Mouse (Mus musculus) midbrain, embryonic 15.5 days (tissue): ENCODE measurements around the gene Pqlc3. TPM values are rescaled to one million over a fixed set of nuclear protein-coding genes. Genes with fewer than 3 reads are reported as not detected.

ENCODE experiments used
- ATAC-seq: fragments of 200-750 bp; cut with Nextera tagmentation; replicated peaks from 2 replicates; pipeline ENCODE4 v1.8.0; 2017; ENCODE audit warnings: moderate TSS enrichment
- H3K27ac ChIP-seq: fragments of 300-500 bp; sonication (generic); 2 replicates; pipeline ENCODE4 v1.5.1; 2015; ENCODE audit warnings: mild to moderate bottlenecking, inconsistent platforms
- H3K27me3 ChIP-seq: fragments of 300-500 bp; sonication (generic); replicated peaks from 2 replicates; pipeline ENCODE4 v1.6.1; 2015; ENCODE audit warnings: inconsistent platforms
- H3K36me3 ChIP-seq: fragments of 300-500 bp; sonication (generic); replicated peaks from 2 replicates; pipeline ENCODE4 v1.6.1; 2015; ENCODE audit warnings: inconsistent platforms
- H3K4me1 ChIP-seq: fragments of 300-500 bp; sonication (generic); 2 replicates; pipeline ENCODE4 v1.6.1; 2015; ENCODE audit warnings: inconsistent platforms
- H3K4me2 ChIP-seq: fragments of 300-500 bp; sonication (generic); 2 replicates; pipeline ENCODE4 v1.6.1; 2015; ENCODE audit warnings: inconsistent platforms, mild to moderate bottlenecking, moderate library complexity
- H3K4me3 ChIP-seq: fragments of 300-500 bp; sonication (generic); 2 replicates; pipeline ENCODE4 v1.5.1; 2015; ENCODE audit warnings: mild to moderate bottlenecking, inconsistent platforms
- H3K9ac ChIP-seq: fragments of 300-500 bp; sonication (generic); 2 replicates; pipeline ENCODE4 v1.6.1; 2015; ENCODE audit warnings: mild to moderate bottlenecking, inconsistent platforms
- H3K9me3 ChIP-seq: fragments of 300-500 bp; sonication (generic); 2 replicates; pipeline ENCODE4 v1.6.1; 2016; ENCODE audit warnings: inconsistent platforms
- WGBS: fragments of 180-500 bp; shearing (Covaris S2); methylation state at CpG from one replicate; pipeline ENCODE4 v1.1.7; 2015; ENCODE audit warnings: mixed read lengths; 5-methylcytosine and 5-hydroxymethylcytosine counted together
- polyA plus RNA-seq: library from polyadenylated mRNA; unstranded; fragments of >200 nt; fragmentation: Nextera tagmentation; extraction: Ambion mirVana; gene quantifications from 2 replicates; pipeline ENCODE4 v1.2.1, GENCODE M21; 2015

The Pqlc3 gene
- polyA plus RNA-seq, result 2.4 and 2.6 TPM in 2 replicates

- no peaks in the 10 kb centered on the region for H3K9me3 ChIP-seq
- peak; percentile 74 for ATAC-seq
- H3K4me1 ChIP-seq, result peaks cover 13% of the 10 kb centered on the region
- H3K9ac ChIP-seq, result peak within 1 kb of the TSS; percentile 29
- H3K27me3 ChIP-seq, result peaks cover 35% of the 10 kb centered on the region
- H3K27ac ChIP-seq, result no peak within 1 kb of the TSS
- peak within 1 kb of the TSS; percentile 46 for H3K4me3 ChIP-seq
- under 1% methylated on average over 57 of the region's 57 CpGs for WGBS
- peak within 1 kb of the TSS; percentile 95 for H3K4me2 ChIP-seq
- H3K36me3 ChIP-seq, result no peaks in the 10 kb centered on the region
Observed at GRCm38 (mm10) chr12:16999739-17000497, at the start of gene Pqlc3. Gene Pqlc3, minus strand, starts transcription at chr12:17000408.

DNA sequence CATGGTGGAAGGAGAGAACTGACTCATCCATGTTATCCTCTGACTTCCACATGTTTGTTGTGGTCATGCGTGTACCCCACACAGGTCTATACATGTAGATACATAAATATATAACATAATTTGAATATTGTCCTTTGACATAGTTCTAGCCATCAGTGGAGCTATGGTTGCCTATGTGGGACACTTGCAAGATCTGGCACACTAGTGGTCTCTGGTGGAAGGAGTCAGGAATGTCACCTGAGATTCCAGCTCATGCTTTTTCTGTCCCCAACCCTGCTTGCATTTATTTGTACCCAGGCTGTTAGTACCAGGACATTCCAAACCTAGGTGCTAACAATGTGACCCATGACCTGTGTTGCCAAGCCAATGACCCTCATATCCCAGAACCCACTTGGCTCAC lies 49.6 kb upstream of the Pqlc3 start:
- no peak for ATAC-seq
- H3K27ac ChIP-seq, result no peak overlapping the region
- no peaks in the 10 kb centered on the region for H3K27me3 ChIP-seq
- no peak overlapping the region for H3K4me3 ChIP-seq
- 98% methylated on average over 1 of the region's 1 CpGs for WGBS
- no peaks in the 10 kb centered on the region for H3K36me3 ChIP-seq
- no peak overlapping the region for H3K9ac ChIP-seq
- H3K9me3 ChIP-seq, result no peaks in the 10 kb centered on the region
- no peak overlapping the region for H3K4me2 ChIP-seq
- peaks cover 8% of the 10 kb centered on the region for H3K4me1 ChIP-seq

GRCm38 (mm10) chr12:17048979-17049612 lies 48.9 kb upstream of the Pqlc3 start:
- H3K4me2 ChIP-seq, result no peak overlapping the region
- no peaks in the 10 kb centered on the region for H3K9me3 ChIP-seq
- H3K27ac ChIP-seq, result no peak overlapping the region
- H3K36me3 ChIP-seq, result no peaks in the 10 kb centered on the region
- 63% methylated on average over 7 of the region's 7 CpGs for WGBS
- H3K4me3 ChIP-seq, result no peak overlapping the region
- ATAC-seq, result 0 out of 2 replicates have a peak, but pooled peaks have one; percentile 14
- peaks cover 8% of the 10 kb centered on the region for H3K4me1 ChIP-seq
- no peak overlapping the region for H3K9ac ChIP-seq
- no peaks in the 10 kb centered on the region for H3K27me3 ChIP-seq

DNA sequence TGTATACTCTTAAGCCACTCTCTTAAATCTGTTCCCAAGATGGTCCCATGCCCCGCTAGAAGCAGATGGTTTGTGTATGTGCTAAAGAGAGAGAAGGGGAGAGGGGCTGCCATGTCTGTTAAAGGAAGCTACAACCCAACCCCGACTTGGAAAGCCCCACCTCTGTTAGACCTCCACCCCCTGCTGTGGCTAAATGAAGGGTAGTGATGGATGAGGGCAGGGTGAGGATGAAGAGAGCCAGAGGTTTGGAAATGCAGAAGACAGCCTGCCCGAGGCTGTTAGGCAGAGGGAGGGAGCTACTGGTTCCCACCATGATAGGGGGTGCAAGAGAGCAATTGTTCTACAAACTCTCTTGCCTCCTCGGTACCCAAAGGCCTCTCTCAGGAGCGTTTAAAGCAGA lies 43.1 kb upstream of the Pqlc3 start:
- H3K4me1 ChIP-seq, result no peaks in the 10 kb centered on the region
- H3K4me3 ChIP-seq, result no peak overlapping the region
- 64% methylated on average over 5 of the region's 5 CpGs for WGBS
- H3K27ac ChIP-seq, result no peak overlapping the region
- H3K9ac ChIP-seq, result no peak overlapping the region
- no peaks in the 10 kb centered on the region for H3K36me3 ChIP-seq
- ATAC-seq, result no peak
- no peaks in the 10 kb centered on the region for H3K9me3 ChIP-seq
- H3K27me3 ChIP-seq, result no peaks in the 10 kb centered on the region
- H3K4me2 ChIP-seq, result no peak overlapping the region

- WGBS, result 50% methylated on average over 1 of the region's 1 CpGs
- H3K9me3 ChIP-seq, result no peaks in the 10 kb centered on the region
- no peak for ATAC-seq
- H3K9ac ChIP-seq, result no peak overlapping the region
- no peaks in the 10 kb centered on the region for H3K27me3 ChIP-seq
- no peak overlapping the region for H3K4me3 ChIP-seq
- H3K4me2 ChIP-seq, result no peak overlapping the region
- H3K4me1 ChIP-seq, result peaks cover 7% of the 10 kb centered on the region; the same call in 1 of the 2 replicates
- no peak overlapping the region for H3K27ac ChIP-seq
- H3K36me3 ChIP-seq, result no peaks in the 10 kb centered on the region
Observed at GRCm38 (mm10) chr12:17040567-17040966, 40.4 kb upstream of the Pqlc3 start.

- no peak overlapping the region for H3K4me2 ChIP-seq
- 77% methylated on average over 2 of the region's 2 CpGs for WGBS
- no peak overlapping the region for H3K27ac ChIP-seq
- H3K36me3 ChIP-seq, result no peaks in the 10 kb centered on the region
- ATAC-seq, result no peak
- H3K27me3 ChIP-seq, result no peaks in the 10 kb centered on the region
- no peak overlapping the region for H3K9ac ChIP-seq
- no peak overlapping the region for H3K4me3 ChIP-seq
- peaks cover 7% of the 10 kb centered on the region; the same call in 1 of the 2 replicates for H3K4me1 ChIP-seq
- no peaks in the 10 kb centered on the region for H3K9me3 ChIP-seq
Observed at GRCm38 (mm10) chr12:17039415-17039814, 39.2 kb upstream of the Pqlc3 start.

GRCm38 (mm10) chr12:17038246-17038645 lies 38.0 kb upstream of the Pqlc3 start:
- Histone ChIP-seq H3K9me3 (no peaks in the 10 kb centered on the region), H3K4me2 (no peak overlapping the region), H3K4me3 (no peak overlapping the region), H3K36me3 (no peaks in the 10 kb centered on the region), H3K27me3 (no peaks in the 10 kb centered on the region), H3K27ac (no peak overlapping the region), H3K9ac (no peak overlapping the region), H3K4me1 (peaks cover 10% of the 10 kb centered on the region; the same call in 1 of the 2 replicates)
- 76% methylated on average over 6 of the region's 6 CpGs for WGBS
- no peak for ATAC-seq

DNA sequence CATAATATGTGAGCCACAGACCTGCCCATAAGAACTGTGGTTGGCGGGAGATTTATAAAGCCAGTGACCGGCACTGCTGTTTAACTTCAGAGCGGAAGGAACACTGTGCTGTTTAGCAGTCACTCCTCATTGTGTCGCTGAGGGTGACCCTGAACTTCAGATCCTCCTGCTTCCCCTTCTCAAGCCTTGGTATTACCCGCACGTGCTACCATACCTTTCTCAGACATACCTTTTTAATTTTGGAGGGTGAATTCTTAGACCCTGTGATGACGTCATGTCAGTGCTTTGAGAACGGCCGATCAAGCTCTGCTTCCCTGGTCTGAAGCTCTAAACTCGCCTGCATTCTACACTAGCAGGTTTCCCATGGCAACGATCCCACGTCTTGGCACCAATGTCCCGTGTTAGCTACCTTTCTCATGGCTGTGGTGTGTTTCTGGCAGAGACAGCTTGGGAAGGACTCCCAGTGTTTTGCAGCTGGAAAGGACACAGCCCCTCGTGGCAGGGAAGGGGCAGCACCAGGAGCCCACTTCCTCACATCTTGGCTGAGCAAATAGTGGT lies 36.9 kb upstream of the Pqlc3 start:
- Histone ChIP-seq H3K4me2 (no peak overlapping the region), H3K27ac (no peak overlapping the region), H3K9ac (no peak overlapping the region), H3K36me3 (no peaks in the 10 kb centered on the region), H3K4me1 (peaks cover 10% of the 10 kb centered on the region; the same call in 1 of the 2 replicates), H3K4me3 (no peak overlapping the region), H3K9me3 (no peaks in the 10 kb centered on the region), H3K27me3 (no peaks in the 10 kb centered on the region)
- ATAC-seq, result no peak
- 46% methylated on average over 14 of the region's 14 CpGs for WGBS

- peaks cover 10% of the 10 kb centered on the region; the same call in 1 of the 2 replicates for H3K4me1 ChIP-seq
- H3K4me2 ChIP-seq, result no peak overlapping the region
- H3K4me3 ChIP-seq, result no peak overlapping the region
- no peaks in the 10 kb centered on the region for H3K9me3 ChIP-seq
- no peak overlapping the region for H3K9ac ChIP-seq
- whole genome bisulfite sequencing, result 48% methylated on average over 9 of the region's 9 CpGs
- no peaks in the 10 kb centered on the region for H3K36me3 ChIP-seq
- no peaks in the 10 kb centered on the region for H3K27me3 ChIP-seq
- no peak overlapping the region for H3K27ac ChIP-seq
- ATAC-seq, result no peak
Observed at GRCm38 (mm10) chr12:17036532-17036931, 36.3 kb upstream of the Pqlc3 start.

DNA sequence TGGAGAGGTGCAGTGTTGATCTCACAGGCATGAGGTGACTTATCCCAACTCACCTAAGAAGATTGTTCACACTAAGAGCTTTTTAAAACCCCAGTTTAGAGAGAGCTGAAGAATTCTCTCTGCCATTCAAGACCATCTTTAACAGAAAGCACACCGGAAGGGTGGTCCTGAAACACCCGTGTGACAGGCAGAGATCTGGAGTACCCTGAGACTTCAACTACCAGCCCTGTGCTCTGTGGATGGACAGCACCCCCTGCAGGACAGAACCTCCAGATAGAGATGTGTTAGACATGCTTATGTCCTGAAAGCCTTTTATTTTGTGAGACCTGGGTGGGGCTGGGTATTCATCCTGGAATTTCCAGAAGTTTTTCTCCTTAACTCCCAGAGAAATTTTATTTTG lies 34.9 kb upstream of the Pqlc3 start:
- Histone ChIP-seq H3K27ac (no peak overlapping the region), H3K27me3 (no peaks in the 10 kb centered on the region), H3K9me3 (no peaks in the 10 kb centered on the region), H3K4me3 (no peak overlapping the region), H3K36me3 (no peaks in the 10 kb centered on the region), H3K4me1 (peaks cover 10% of the 10 kb centered on the region; the same call in 1 of the 2 replicates), H3K4me2 (no peak overlapping the region), H3K9ac (no peak overlapping the region)
- ATAC-seq, result no peak
- WGBS, result 65% methylated on average over 2 of the region's 2 CpGs

GRCm38 (mm10) chr12:17034671-17035070 lies 34.5 kb upstream of the Pqlc3 start:
- no peak overlapping the region for H3K4me3 ChIP-seq
- no peak for ATAC-seq
- no peak overlapping the region for H3K4me2 ChIP-seq
- WGBS, result 82% methylated on average over 5 of the region's 5 CpGs
- no peak overlapping the region for H3K9ac ChIP-seq
- H3K9me3 ChIP-seq, result no peaks in the 10 kb centered on the region
- no peaks in the 10 kb centered on the region for H3K27me3 ChIP-seq
- no peak overlapping the region for H3K27ac ChIP-seq
- H3K4me1 ChIP-seq, result peaks cover 10% of the 10 kb centered on the region; the same call in 1 of the 2 replicates
- H3K36me3 ChIP-seq, result no peaks in the 10 kb centered on the region

DNA sequence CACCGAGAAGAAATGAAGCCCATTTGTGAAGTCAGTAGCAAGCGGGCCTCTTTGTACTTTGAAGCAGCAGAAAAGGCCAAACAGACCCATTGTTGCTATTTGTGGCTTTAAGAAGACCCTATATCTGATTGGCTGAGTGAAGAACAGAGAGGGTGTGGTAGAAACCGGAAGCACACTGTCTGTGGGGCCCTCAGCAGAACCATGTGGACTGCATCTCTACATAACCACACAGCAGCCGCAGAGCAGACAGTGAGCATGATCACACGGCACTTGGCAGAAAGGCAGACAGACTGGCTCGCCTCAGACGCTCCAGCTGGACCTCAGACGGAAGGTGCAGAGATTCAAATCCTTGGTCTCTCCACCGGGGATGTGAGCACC lies 33.2 kb upstream of the Pqlc3 start:
- peak; percentile 43 for ATAC-seq
- Histone ChIP-seq H3K4me1 (peaks cover 10% of the 10 kb centered on the region; the same call in 1 of the 2 replicates), H3K4me2 (no peak overlapping the region), H3K36me3 (no peaks in the 10 kb centered on the region), H3K27ac (no peak overlapping the region), H3K4me3 (no peak overlapping the region), H3K9me3 (no peaks in the 10 kb centered on the region), H3K9ac (no peak overlapping the region), H3K27me3 (no peaks in the 10 kb centered on the region)
- WGBS, result 77% methylated on average over 9 of the region's 9 CpGs
